27 mouse cellular contexts compared by ENCODE assay signal in genomic region chr15:18517701-18518100, GRCm38 (mm10).
"Had no signal": no experiment of that assay in that cellular context is flagged by ENCODE, and none has a peak within 500 bp of the region (broad histone marks: within the 10 kb centered on the region; RNA-seq: fewer than 3 reads in every experiment).

No protein-coding gene starts in this region.

- H3K27me3 ChIP-seq: embryonic facial prominence, embryonic 12.5 days; embryonic facial prominence, embryonic 13.5 days; embryonic facial prominence, embryonic 15.5 days; forebrain, embryonic 12.5 days; forebrain, embryonic 13.5 days; forebrain, embryonic 15.5 days had no signal

- H3K27ac ChIP-seq: embryonic facial prominence, embryonic 10.5 days; embryonic facial prominence, embryonic 12.5 days; embryonic facial prominence, embryonic 13.5 days; embryonic facial prominence, embryonic 15.5 days; forebrain, embryonic 10.5 days; forebrain, embryonic 12.5 days; forebrain, embryonic 13.5 days; forebrain, embryonic 15.5 days; gastrocnemius, adult 2 months; heart, adult 2 months had no signal

- H3K9me3 ChIP-seq: embryonic facial prominence, embryonic 10.5 days; embryonic facial prominence, embryonic 12.5 days; embryonic facial prominence, embryonic 13.5 days; embryonic facial prominence, embryonic 15.5 days; forebrain, embryonic 10.5 days; forebrain, embryonic 12.5 days; forebrain, embryonic 13.5 days; forebrain, embryonic 15.5 days had no signal

- H3K4me3 ChIP-seq: embryonic facial prominence, embryonic 10.5 days; embryonic facial prominence, embryonic 12.5 days; embryonic facial prominence, embryonic 13.5 days; embryonic facial prominence, embryonic 15.5 days; erythroblast, embryonic 14.5 days; forebrain, embryonic 10.5 days; forebrain, embryonic 12.5 days; forebrain, embryonic 13.5 days; forebrain, embryonic 15.5 days; gastrocnemius, adult 2 months; heart, adult 2 months had no signal

- DNase-seq: cerebellum, adult 9-10 months; cerebellum, adult 9-11 months; cerebellum, postnatal 10 days; cerebellum, postnatal 14 days; cerebellum, postnatal 25 days; cerebellum, postnatal 36 days; embryo, embryonic 11 days; forebrain, postnatal 0 days; gastrocnemius, adult 2 months; gastrocnemius, postnatal 10 days; gastrocnemius, postnatal 14 days; gastrocnemius, postnatal 25 days; gastrocnemius, postnatal 36 days; heart, adult 11 months; heart, adult 18-20 months; heart, adult 2 months had no signal

- H3K36me3 ChIP-seq: embryonic facial prominence, embryonic 10.5 days; embryonic facial prominence, embryonic 12.5 days; embryonic facial prominence, embryonic 13.5 days; embryonic facial prominence, embryonic 15.5 days; forebrain, embryonic 10.5 days; forebrain, embryonic 12.5 days; forebrain, embryonic 15.5 days had no signal

- ATAC-seq: forebrain, embryonic 13.5 days; forebrain, embryonic 14.5 days; forebrain, embryonic 15.5 days; forebrain, embryonic 16.5 days; forebrain, postnatal 0 days had no signal

- H3K9ac ChIP-seq: embryonic facial prominence, embryonic 12.5 days; embryonic facial prominence, embryonic 13.5 days; embryonic facial prominence, embryonic 15.5 days; forebrain, embryonic 12.5 days; forebrain, embryonic 13.5 days; forebrain, embryonic 15.5 days; forebrain, postnatal 0 days had no signal

- H3K4me1 ChIP-seq: embryonic facial prominence, embryonic 10.5 days; embryonic facial prominence, embryonic 12.5 days; embryonic facial prominence, embryonic 13.5 days; embryonic facial prominence, embryonic 15.5 days; forebrain, embryonic 10.5 days; forebrain, embryonic 12.5 days; forebrain, embryonic 13.5 days; forebrain, embryonic 15.5 days had no signal

- H3K4me2 ChIP-seq: embryonic facial prominence, embryonic 12.5 days; embryonic facial prominence, embryonic 13.5 days; embryonic facial prominence, embryonic 15.5 days; forebrain, embryonic 12.5 days; forebrain, embryonic 13.5 days; forebrain, embryonic 15.5 days had no signal
